In the genomic region with DNA sequence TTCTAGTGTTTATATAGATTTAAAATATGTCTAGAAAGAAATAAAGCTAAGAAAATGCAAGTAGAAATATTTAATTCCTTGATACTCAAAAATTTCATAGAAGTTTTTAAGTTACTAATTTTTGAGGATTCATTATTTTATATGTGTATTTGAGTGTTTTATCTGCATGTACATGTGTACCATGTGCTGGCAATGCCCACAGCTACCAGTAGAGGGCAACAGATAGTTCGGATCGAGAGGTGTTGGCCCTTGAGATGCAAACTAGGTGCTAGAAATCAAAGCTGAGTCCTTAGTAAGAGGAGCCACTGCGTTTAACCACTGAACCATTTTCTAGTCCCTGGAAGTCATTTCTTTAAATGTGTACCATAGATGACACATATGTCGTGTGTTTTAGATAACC, we compare ENCODE assay signal across 19 mouse cellular contexts.
A peak's percentile ranks its signal among the peaks of the same experiment; 100 is the strongest.
DNase-seq lines count a peak whose midpoint lies in the region; ATAC-seq and TF ChIP-seq lines count a peak whose summit lies in the region.
"Had no signal": no experiment of that assay in that cellular context is flagged by ENCODE, and none has a peak within 500 bp of the region (broad histone marks: within the 10 kb centered on the region; RNA-seq: fewer than 3 reads in every experiment).

No protein-coding gene starts in this region.

- no peak overlapping the region for H3K4me2 ChIP-seq in lung, postnatal 0 days (replicated peaks; ENCODE audit: low read depth, low read length)
- H3K4me2 ChIP-seq: embryonic facial prominence, embryonic 15.5 days; heart, embryonic 15.5 days; limb, embryonic 15.5 days; midbrain, embryonic 15.5 days had no signal

- TF ChIP-seq EP300 in lung, postnatal 0 days (IDR thresholded peaks at IDR 0.05), result no peak

- TF ChIP-seq POLR2A in kidney, adult 2 months (IDR thresholded peaks at IDR 0.05; ENCODE audit: low read depth, low read length), result no peak

- H3K9me3 ChIP-seq in lung, postnatal 0 days (ENCODE audit: low read length), result no peaks in the 10 kb centered on the region
- no peaks in the 10 kb centered on the region for H3K9me3 ChIP-seq in ES-E14 (ENCODE audit: control insufficient read depth, insufficient read depth, low read depth, low read length)
- H3K9me3 ChIP-seq: embryonic facial prominence, embryonic 15.5 days; heart, embryonic 15.5 days; limb, embryonic 15.5 days; midbrain, embryonic 15.5 days had no signal

- no peak for ATAC-seq in lung, postnatal 0 days
- no peak for ATAC-seq in granulocyte monocyte progenitor cell, adult 5-6 weeks (replicated peaks; ENCODE audit: poor library complexity, severe bottlenecking)
- ATAC-seq: forebrain, embryonic 16.5 days; inflammation-experienced regulatory T-cells, adult 6 months; midbrain, embryonic 15.5 days had no signal

- H3K4me3 ChIP-seq in kidney, adult 2 months (ENCODE audit: insufficient read depth, low read depth, low read length), result no peak overlapping the region
- H3K4me3 ChIP-seq in lung, postnatal 0 days (ENCODE audit: low read depth, low read length), result no peak overlapping the region
- H3K4me3 ChIP-seq in ES-E14 (ENCODE audit: insufficient read depth in 1 of 2, low read depth in 1 of 2, low read length in 2 of 2, poor library complexity in 1 of 2, severe bottlenecking in 1 of 2), result no peak overlapping the region
- H3K4me3 ChIP-seq: embryonic facial prominence, embryonic 15.5 days; heart, embryonic 15.5 days; limb, embryonic 15.5 days; midbrain, embryonic 15.5 days had no signal

- H3K4me1 ChIP-seq in kidney, adult 2 months (ENCODE audit: control insufficient read depth, insufficient read depth, low read length), result no peaks in the 10 kb centered on the region
- no peaks in the 10 kb centered on the region for H3K4me1 ChIP-seq in lung, postnatal 0 days (ENCODE audit: insufficient read depth, low read depth, low read length)
- H3K4me1 ChIP-seq in ES-E14 (ENCODE audit: control insufficient read depth in 2 of 2, insufficient read depth in 2 of 2, low read length in 2 of 2, poor library complexity in 1 of 2), result no peaks in the 10 kb centered on the region
- H3K4me1 ChIP-seq: embryonic facial prominence, embryonic 15.5 days; heart, embryonic 15.5 days; limb, embryonic 15.5 days; midbrain, embryonic 15.5 days had no signal

- 85% methylated on average over 4 of the region's 4 CpGs for WGBS in kidney, adult 2 months
- 62% methylated on average over 4 of the region's 4 CpGs for WGBS in lung, postnatal 0 days

- H3K36me3 ChIP-seq in kidney, adult 2 months (ENCODE audit: control insufficient read depth, insufficient read depth, low read length), result no peaks in the 10 kb centered on the region
- H3K36me3 ChIP-seq in lung, postnatal 0 days (ENCODE audit: insufficient read depth, low read length), result no peaks in the 10 kb centered on the region
- H3K36me3 ChIP-seq in ES-E14 (ENCODE audit: control insufficient read depth, insufficient read depth, low read length, poor library complexity, severe bottlenecking), result no peaks in the 10 kb centered on the region
- H3K36me3 ChIP-seq: embryonic facial prominence, embryonic 15.5 days; heart, embryonic 15.5 days; limb, embryonic 15.5 days; midbrain, embryonic 15.5 days had no signal

- in situ Hi-C loops in ES-E14 (cut with MboI; ENCODE audit: low sequenced_read_pairs in 2 of 2, unreplicated experiment in 2 of 2), result no loop called here

- DNase-seq in kidney, adult 2 months, result no peak
- no peak for DNase-seq in kidney, adult 18-20 months
- DNase-seq in lung, postnatal 0 days (ENCODE audit: low spot score), result no peak
- DNase-seq in lung, adult 18-20 months, result no peak
- peak; percentile 40 for DNase-seq in ES-E14 (ENCODE audit: low read depth, low spot score)
- peak; percentile 9 for DNase-seq in embryo, embryonic 10.5 days (ENCODE audit: low spot score)
- no peak for DNase-seq in Muller cell, postnatal 12 days (ENCODE audit: inconsistent ontology term)
- DNase-seq: cerebellum, adult 9-11 months; gastrocnemius, postnatal 14 days; layer of hippocampus, adult 9-11 months; right cerebral cortex, postnatal 25 days had no signal

- no peaks in the 10 kb centered on the region for H3K27me3 ChIP-seq in kidney, adult 2 months (replicated peaks; ENCODE audit: control insufficient read depth, insufficient read depth, low read length)
- no peaks in the 10 kb centered on the region for H3K27me3 ChIP-seq in lung, postnatal 0 days (replicated peaks; ENCODE audit: insufficient read depth, low read length)
- H3K27me3 ChIP-seq: embryonic facial prominence, embryonic 15.5 days; heart, embryonic 15.5 days; limb, embryonic 15.5 days; midbrain, embryonic 15.5 days had no signal

- H3K9ac ChIP-seq in lung, postnatal 0 days (replicated peaks; ENCODE audit: low read depth), result no peak overlapping the region
- no peak overlapping the region for H3K9ac ChIP-seq in ES-E14 (ENCODE audit: insufficient read depth, low read depth, low read length, poor library complexity, severe bottlenecking)
- H3K9ac ChIP-seq: embryonic facial prominence, embryonic 15.5 days; heart, embryonic 15.5 days; limb, embryonic 15.5 days; midbrain, embryonic 15.5 days had no signal

- H3K27ac ChIP-seq in kidney, adult 2 months (ENCODE audit: insufficient read depth, low read depth, low read length), result no peak overlapping the region
- no peak overlapping the region for H3K27ac ChIP-seq in lung, postnatal 0 days (ENCODE audit: low read length)
- H3K27ac ChIP-seq in ES-E14 (ENCODE audit: insufficient read depth, low read depth, low read length, poor library complexity, severe bottlenecking), result no peak overlapping the region
- H3K27ac ChIP-seq: embryonic facial prominence, embryonic 15.5 days; heart, embryonic 15.5 days; limb, embryonic 15.5 days; macrophage; midbrain, embryonic 15.5 days had no signal

- TF ChIP-seq CTCF in kidney, adult 2 months (conservative IDR thresholded peaks at IDR 0.05; ENCODE audit: insufficient read depth, insufficient read length, low read depth, low read length), result 0 out of 2 replicates have a peak, but pooled peaks have one; percentile 3
- TF ChIP-seq CTCF in lung, postnatal 0 days (IDR thresholded peaks at IDR 0.05), result 0 out of 2 replicates have a peak, but pooled peaks have one; percentile 16

TF ChIP-seq in ES-E14, 5 proteins besides CTCF, POLR2A, EP300 and RAD21:
- no peak for TF ChIP-seq CHD2 (IDR thresholded peaks at IDR 0.05; ENCODE audit: low read depth, low read length)
- TF ChIP-seq MAFK (IDR thresholded peaks at IDR 0.05; ENCODE audit: insufficient read depth, low read depth, low read length), result no peak
- peak; percentile 54; the same call in 1 of the 2 replicates for TF ChIP-seq ZC3H11A (IDR thresholded peaks at IDR 0.05; ENCODE audit: borderline replicate concordance, low read depth, low read length)
- no peak for TF ChIP-seq ZNF384 (IDR thresholded peaks at IDR 0.05; ENCODE audit: low read depth, low read length)
- no peak for TF ChIP-seq HCFC1 (IDR thresholded peaks at IDR 0.05; ENCODE audit: borderline replicate concordance, insufficient read depth, low read length)
TF ChIP-seq in ES-E14: peak in this region for 1.

Comparison
In these comparisons a context has a peak if more than half of its experiments do, and no peak if none do; other contexts are left out.
1. DNase-seq: peak in ES-E14 (single experiment) and embryo, embryonic 10.5 days (single experiment); none in kidney, adult 2 months (single experiment), kidney, adult 18-20 months (single experiment), lung, postnatal 0 days (single experiment), lung, adult 18-20 months (0 of 2) and Muller cell, postnatal 12 days (single experiment).